Mouse (Mus musculus) thymus, adult 2 months (tissue): ENCODE measurements at regions not wholly inside any gene's neighbourhood (a gene's known extent, or its start where the extent isn't known, plus 50 kb on each side); places are given as distances from the start of the nearest gene placed in this dataset.

Experiments used
- CTCF ChIP-seq: fragments of 200-500 bp; IDR thresholded peaks from 2 replicates; pipeline ENCODE4 v1.5.1; 2012; ENCODE audit warnings: mild to moderate bottlenecking, control low read depth, low read length, moderate library complexity, borderline replicate concordance; ENCODE audit not compliant: control insufficient read depth, poor library complexity, insufficient read depth; ENCODE audit errors: extremely low read depth
- POLR2A ChIP-seq: fragments of 200-500 bp; IDR thresholded peaks from 2 replicates; pipeline ENCODE4 v1.6.1; 2012; ENCODE audit warnings: mild to moderate bottlenecking, low read length, control low read depth, moderate library complexity; ENCODE audit not compliant: control insufficient read depth, poor library complexity, insufficient read depth; ENCODE audit errors: extremely low read depth

- no peak for TF ChIP-seq POLR2A
- no peak for TF ChIP-seq CTCF
Measured at GRCm38 (mm10) chr14:33836341-33836740, 87.0 kb upstream of the Gdf10 start.
